Mouse (Mus musculus) liver, adult 2 months (tissue): ENCODE data around the gene Ccdc141. TPM values are rescaled to one million over a fixed set of nuclear protein-coding genes. Genes with fewer than 3 reads are reported as not detected.

Experiments used
- DNase-seq: peaks from one replicate; pipeline ENCODE4 v3.0.0-alpha.2; 2011; ENCODE audit warnings: low read depth, low spot score; ENCODE audit errors: extremely low read depth
- H3K27ac ChIP-seq: fragments of 200-500 bp; replicated peaks from 2 replicates; pipeline ENCODE4 v1.5.1; 2012; ENCODE audit warnings: low read depth, mild to moderate bottlenecking, control low read depth, inconsistent platforms, low read length; ENCODE audit not compliant: insufficient read depth
- H3K27me3 ChIP-seq: fragments of 200-500 bp; 2 replicates; pipeline ENCODE4 v1.6.1; 2012; ENCODE audit warnings: mild to moderate bottlenecking, moderate library complexity, low read length, inconsistent platforms; ENCODE audit not compliant: control insufficient read depth, insufficient read depth
- H3K36me3 ChIP-seq: fragments of 200-500 bp; 2 replicates; pipeline ENCODE4 v1.6.1; 2012; ENCODE audit warnings: low read length, inconsistent platforms; ENCODE audit not compliant: control insufficient read depth, insufficient read depth
- H3K4me1 ChIP-seq: fragments of 200-500 bp; 2 replicates; pipeline ENCODE4 v1.6.1; 2011; ENCODE audit warnings: low read length; ENCODE audit not compliant: control insufficient read depth, insufficient read depth
- H3K4me3 ChIP-seq: fragments of 200-500 bp; 2 replicates; pipeline ENCODE4 v1.5.1; 2011; ENCODE audit warnings: low read depth, mild to moderate bottlenecking, control low read depth, low read length, moderate library complexity; ENCODE audit not compliant: insufficient read depth
- H3K79me2 ChIP-seq: fragments of 200-500 bp; 2 replicates; pipeline ENCODE4 v1.6.1; 2012; ENCODE audit warnings: inconsistent platforms, mild to moderate bottlenecking, low read length, moderate library complexity; ENCODE audit not compliant: control insufficient read depth, insufficient read depth
- H3K9ac ChIP-seq: fragments of 200-500 bp; 2 replicates; pipeline ENCODE4 v1.6.1; 2012; ENCODE audit warnings: low read depth, mild to moderate bottlenecking, control low read depth, inconsistent platforms, low read length
- CTCF ChIP-seq: fragments of 200-500 bp; IDR thresholded peaks from 2 replicates; pipeline ENCODE4 v1.5.1; 2011; ENCODE audit warnings: low read depth, low read length, control low read depth
- POLR2A ChIP-seq: fragments of 200-500 bp; IDR thresholded peaks from 2 replicates; pipeline ENCODE4 v1.6.1; 2011; ENCODE audit warnings: low read length, control low read depth; ENCODE audit not compliant: insufficient read depth; ENCODE audit errors: extremely low read depth
- WGBS: fragments of 180-500 bp; shearing (Covaris S2); methylation state at CpG from one replicate; pipeline ENCODE4 v1.1.7; 2018; 5-methylcytosine and 5-hydroxymethylcytosine counted together
- polyA plus RNA-seq: library from polyadenylated mRNA; depleted of rRNA; stranded (reverse); fragments of >200 nt; gene quantifications from 2 replicates; pipeline ENCODE4 v1.2.3, GENCODE M21; 2012
- total RNA-seq: library from RNA; depleted of rRNA; stranded (reverse); fragments of >200 nt; gene quantifications from 2 replicates; pipeline ENCODE4 v1.2.3, GENCODE M21; 2014

Gene Ccdc141
- total and polyA plus RNA-seq, 2 experiments, result 8.6 to 17.7 TPM

DNA sequence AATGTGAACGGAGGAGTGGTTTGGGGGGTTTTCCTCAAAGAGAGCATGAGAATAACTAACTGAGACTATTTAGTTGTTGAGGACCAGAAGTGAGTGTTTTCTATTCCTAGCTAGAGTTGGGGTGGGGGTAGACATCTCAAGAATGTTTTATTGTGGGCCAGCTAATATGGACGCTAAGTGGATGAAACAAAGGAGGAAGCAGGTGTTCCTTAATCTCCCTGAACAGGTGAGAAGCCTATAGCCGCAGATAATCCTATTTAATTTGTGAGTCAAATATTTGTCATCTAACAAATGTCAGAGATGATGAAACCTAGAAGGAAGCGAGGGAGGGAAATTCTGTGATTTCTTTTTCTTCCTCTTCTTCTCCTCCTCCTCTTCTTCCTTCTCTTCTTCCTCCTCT, 60.1 kb downstream of the Ccdc141 start:
- H3K4me3 ChIP-seq, result no peak overlapping the region
- no peak overlapping the region for H3K9ac ChIP-seq
- no peak for DNase-seq
- H3K27me3 ChIP-seq, result no peaks in the 10 kb centered on the region
- H3K4me1 ChIP-seq, result no peaks in the 10 kb centered on the region
- no peak overlapping the region for H3K27ac ChIP-seq
- TF ChIP-seq POLR2A (no peak), CTCF (no peak)
- no peaks in the 10 kb centered on the region for H3K79me2 ChIP-seq
- WGBS, result 77% methylated on average over 4 of the region's 4 CpGs
- peaks cover 26% of the 10 kb centered on the region for H3K36me3 ChIP-seq

DNA sequence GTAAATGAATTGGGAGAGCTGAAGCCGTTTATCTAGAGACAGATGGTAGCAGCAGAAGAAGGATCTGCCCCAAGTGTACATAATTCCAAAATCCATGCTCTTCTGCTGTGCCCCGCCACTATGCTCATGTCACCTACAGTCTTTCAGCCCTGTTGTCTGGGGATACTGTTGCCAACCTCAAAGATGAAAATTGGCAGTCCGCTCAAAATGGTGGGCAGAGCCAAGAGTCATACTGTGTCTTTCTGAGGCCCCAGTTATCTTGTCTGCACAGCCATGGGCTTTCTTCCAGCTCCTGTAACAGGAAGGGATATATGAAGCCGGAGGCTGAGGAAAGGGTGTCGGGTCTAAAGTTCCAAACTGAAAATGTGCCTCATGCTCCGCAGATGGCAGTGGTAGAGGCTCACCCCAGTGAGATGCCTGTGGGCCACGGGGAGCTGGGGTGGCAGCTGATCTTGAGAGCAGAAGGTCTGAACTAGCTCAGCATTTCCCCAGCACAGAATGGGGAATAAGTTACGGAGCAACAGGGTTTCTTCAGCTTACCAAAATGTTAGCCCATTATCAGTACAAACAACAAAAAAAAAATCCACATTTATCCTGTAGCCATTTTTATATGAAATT, 60.8 kb downstream of the Ccdc141 start:
- Histone ChIP-seq H3K4me1 (no peaks in the 10 kb centered on the region), H3K27ac (no peak overlapping the region), H3K79me2 (no peaks in the 10 kb centered on the region), H3K27me3 (no peaks in the 10 kb centered on the region), H3K4me3 (no peak overlapping the region), H3K9ac (no peak overlapping the region), H3K36me3 (peaks cover 30% of the 10 kb centered on the region)
- WGBS, result 87% methylated on average over 8 of the region's 8 CpGs
- DNase-seq, result no peak
- no peak for TF ChIP-seq POLR2A

DNA sequence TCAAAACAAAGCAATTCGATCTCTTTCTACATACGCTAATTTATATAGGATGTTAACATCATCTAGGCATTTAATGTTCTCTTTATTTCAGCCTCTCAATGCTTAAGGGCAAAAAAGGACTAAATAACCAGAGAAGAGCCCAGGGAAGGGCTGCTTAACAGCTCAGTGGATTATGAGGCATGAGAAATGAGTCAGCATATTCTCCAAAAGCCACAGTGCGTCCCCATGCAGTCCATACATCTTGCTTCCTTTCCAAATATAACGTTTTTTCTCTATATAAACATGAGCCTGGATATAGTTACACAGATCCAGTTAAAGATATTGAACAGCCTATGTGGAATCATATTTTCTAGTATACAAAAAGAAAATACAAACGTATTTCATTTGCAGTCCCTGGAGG, 61.9 kb downstream of the Ccdc141 start:
- no peak for DNase-seq
- 88% methylated on average over 5 of the region's 5 CpGs for WGBS
- Histone ChIP-seq H3K27me3 (no peaks in the 10 kb centered on the region), H3K79me2 (no peaks in the 10 kb centered on the region), H3K9ac (no peak overlapping the region), H3K36me3 (peaks cover 30% of the 10 kb centered on the region), H3K27ac (no peak overlapping the region), H3K4me3 (no peak overlapping the region), H3K4me1 (no peaks in the 10 kb centered on the region)
- TF ChIP-seq POLR2A (no peak), CTCF (no peak)

DNA sequence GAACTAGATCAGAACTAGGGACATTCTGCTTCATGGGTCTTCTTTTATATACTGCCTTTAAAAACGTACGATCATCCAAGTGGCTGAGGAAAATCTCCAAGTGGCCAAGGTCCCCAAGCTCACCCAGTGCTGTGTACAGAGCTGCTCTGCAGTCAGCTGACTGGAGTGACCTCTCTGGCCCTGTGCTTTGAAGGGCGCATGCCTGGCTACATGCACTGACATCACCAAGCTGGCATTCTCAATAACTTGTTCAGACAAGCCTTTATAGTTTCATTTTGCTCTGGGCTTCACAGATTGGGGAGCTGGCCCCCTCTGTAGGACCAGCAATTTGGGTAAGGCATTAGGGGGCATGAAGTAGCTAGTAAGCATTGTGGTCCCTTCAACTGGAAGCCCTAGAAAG, 64.3 kb downstream of the Ccdc141 start:
- H3K4me3 ChIP-seq, result no peak overlapping the region
- 86% methylated on average over 3 of the region's 3 CpGs for WGBS
- H3K27me3 ChIP-seq, result no peaks in the 10 kb centered on the region
- TF ChIP-seq POLR2A (no peak), CTCF (no peak)
- no peak overlapping the region for H3K27ac ChIP-seq
- no peaks in the 10 kb centered on the region for H3K4me1 ChIP-seq
- peaks cover 30% of the 10 kb centered on the region for H3K36me3 ChIP-seq
- no peak overlapping the region for H3K9ac ChIP-seq
- peak; percentile 24 for DNase-seq
- H3K79me2 ChIP-seq, result no peaks in the 10 kb centered on the region

DNA sequence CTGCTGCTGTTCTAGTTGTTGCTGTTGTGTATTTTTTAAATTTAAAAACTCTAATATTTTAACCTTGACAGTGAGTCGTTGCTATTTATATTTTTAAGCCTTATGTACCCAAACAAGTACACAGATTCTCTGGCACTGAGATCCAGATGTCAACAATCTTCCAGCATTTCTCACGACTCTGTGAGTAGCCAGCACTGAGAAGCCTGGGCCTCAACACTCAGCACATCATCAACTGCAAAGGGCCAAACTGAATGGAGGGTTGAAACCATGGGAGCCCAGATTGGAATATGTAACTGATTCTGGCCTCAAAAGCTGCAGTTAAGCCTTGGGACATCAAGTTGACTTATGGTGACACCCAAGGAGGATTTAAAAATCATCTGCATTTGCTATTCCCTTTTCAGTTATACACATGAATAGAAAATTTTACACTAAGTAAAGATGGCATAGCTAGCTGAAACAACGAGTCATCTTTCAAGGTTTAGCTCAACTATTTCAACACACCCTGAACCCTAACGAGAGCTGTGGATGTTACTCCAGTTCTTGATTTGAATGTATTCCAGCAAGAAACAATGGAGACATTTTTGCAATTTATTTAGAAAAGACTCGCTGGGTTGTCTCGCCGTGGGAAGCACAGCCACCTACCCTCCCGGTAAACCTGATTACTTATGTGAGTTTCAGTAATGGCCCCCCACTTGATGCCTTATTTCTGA, 65.3 kb downstream of the Ccdc141 start:
- DNase-seq, result no peak
- peaks cover 27% of the 10 kb centered on the region for H3K36me3 ChIP-seq
- H3K27ac ChIP-seq, result no peak overlapping the region
- no peaks in the 10 kb centered on the region for H3K79me2 ChIP-seq
- TF ChIP-seq CTCF, result no peak
- TF ChIP-seq POLR2A, result no peak
- H3K9ac ChIP-seq, result no peak overlapping the region
- no peaks in the 10 kb centered on the region for H3K4me1 ChIP-seq
- WGBS, result 88% methylated on average over 8 of the region's 8 CpGs
- no peak overlapping the region for H3K4me3 ChIP-seq
- H3K27me3 ChIP-seq, result no peaks in the 10 kb centered on the region

DNA sequence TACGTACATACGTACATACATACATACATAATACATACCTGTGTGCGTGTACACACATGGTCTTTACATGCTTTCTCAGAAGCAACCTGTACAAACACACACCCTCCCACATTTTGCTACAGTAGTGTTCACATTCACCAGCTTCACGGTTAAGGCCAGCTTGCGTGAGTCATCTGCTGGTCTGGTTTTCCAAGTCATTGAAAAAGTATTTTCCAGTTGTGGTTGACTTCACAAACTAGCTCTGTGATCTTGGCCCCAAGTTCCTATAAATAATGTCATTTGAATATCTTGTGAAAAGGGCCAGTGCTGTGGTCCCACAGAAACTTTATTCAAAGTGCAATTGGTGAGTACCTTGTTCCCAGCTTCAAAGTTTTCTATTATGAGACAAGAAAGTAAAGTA, 67.9 kb downstream of the Ccdc141 start:
- H3K36me3 ChIP-seq, result peaks cover 20% of the 10 kb centered on the region
- no peaks in the 10 kb centered on the region for H3K79me2 ChIP-seq
- DNase-seq, result no peak
- H3K27me3 ChIP-seq, result no peaks in the 10 kb centered on the region
- H3K4me1 ChIP-seq, result no peaks in the 10 kb centered on the region
- TF ChIP-seq CTCF (no peak), POLR2A (no peak)
- no peak overlapping the region for H3K9ac ChIP-seq
- no peak overlapping the region for H3K27ac ChIP-seq
- 91% methylated on average over 5 of the region's 5 CpGs for WGBS
- no peak overlapping the region for H3K4me3 ChIP-seq
